Mouse (Mus musculus) CD4-positive, CD25-positive, alpha-beta regulatory T cell (primary cell): ENCODE data around the gene Gli2. TPM values are rescaled to one million over a fixed set of nuclear protein-coding genes. Genes with fewer than 3 reads are reported as not detected.

Experiments used
- polyA plus RNA-seq: library from polyadenylated mRNA; unstranded; fragments of 100-300 nt; shearing (Covaris generic); gene quantifications from one replicate; pipeline ENCODE4 v1.2.1, GENCODE M21; 2017

The Gli2 gene
- polyA plus RNA-seq: not detected

GRCm38 (mm10) chr1:119053402-119053841, at the start of gene Gli2:
Gli2 (minus strand) TSS chr1:119053619.

